Mouse (Mus musculus) testis, adult 2 months (tissue): ENCODE data around the gene Chmp4b.

Source experiments
- CTCF ChIP-seq: fragments of 200-500 bp; IDR thresholded peaks from 2 replicates; pipeline ENCODE4 v1.5.1; 2012; ENCODE audit warnings: low read depth, mild to moderate bottlenecking, inconsistent platforms, low read length, moderate library complexity; ENCODE audit not compliant: control insufficient read depth, insufficient read depth, insufficient replicate concordance
- POLR2A ChIP-seq: fragments of 200-500 bp; IDR thresholded peaks from 2 replicates; pipeline ENCODE4 v1.6.1; 2012; ENCODE audit warnings: low read depth, mild to moderate bottlenecking, inconsistent platforms, low read length, moderate library complexity; ENCODE audit not compliant: control insufficient read depth

- no peak for TF ChIP-seq POLR2A
- no peak for TF ChIP-seq CTCF
Measured at GRCm38 (mm10) chr2:154659531-154660074, 8.1 kb downstream of the Chmp4b start.
